Mouse (Mus musculus) inflammation-experienced regulatory T-cells, adult 6 months (primary cell): ENCODE results near the gene Plekha3. TPM values are rescaled to one million over a fixed set of nuclear protein-coding genes. Genes with fewer than 3 reads are reported as not detected.

Experiments used
- ATAC-seq: one replicate; pipeline ENCODE4 v1.8.0; 2017
- polyA plus RNA-seq, 3 experiments: library from polyadenylated mRNA; unstranded; fragments of 100-300 nt; shearing (Covaris generic); gene quantifications; one replicate each; pipeline ENCODE4 v1.2.1; 2017

Plekha3 gene
- polyA plus RNA-seq, 3 experiments from 2014 or later, result 10.3 to 15.8 (median 12.0) TPM

GRCm38 (mm10) chr2:76676401-76677226 lies 1.5 kb downstream of the Plekha3 start:
- ATAC-seq, result no peak

- ATAC-seq, result no peak
These were observed 7.2 kb downstream of the Plekha3 start for GRCm38 (mm10) chr2:76682301-76682700.

GRCm38 (mm10) chr2:76686986-76687385 lies 11.9 kb downstream of the Plekha3 start:
- ATAC-seq, result no peak

DNA sequence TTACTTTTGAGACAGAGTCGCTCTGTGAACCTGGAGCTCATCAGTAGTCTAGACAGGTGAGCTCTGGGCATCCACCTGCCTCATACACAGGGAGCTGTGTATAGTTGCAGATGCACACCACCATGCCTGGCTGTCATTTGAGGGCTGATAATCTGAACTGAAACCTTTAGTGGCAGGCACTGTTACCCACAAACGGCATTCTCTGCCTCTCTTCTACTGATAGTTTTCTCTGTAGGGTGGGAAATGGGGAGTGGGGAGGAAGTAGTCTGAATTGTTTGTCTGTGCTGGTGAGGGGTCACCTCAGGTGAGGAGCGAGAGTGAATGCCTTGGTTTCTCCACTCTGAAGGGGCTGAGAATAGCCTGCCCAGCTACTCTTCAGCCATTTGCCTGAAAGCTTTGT lies 12.5 kb downstream of the Plekha3 start:
- no peak for ATAC-seq

- no peak for ATAC-seq
These were observed 13.1 kb downstream of the Plekha3 start for GRCm38 (mm10) chr2:76688162-76688561.

DNA sequence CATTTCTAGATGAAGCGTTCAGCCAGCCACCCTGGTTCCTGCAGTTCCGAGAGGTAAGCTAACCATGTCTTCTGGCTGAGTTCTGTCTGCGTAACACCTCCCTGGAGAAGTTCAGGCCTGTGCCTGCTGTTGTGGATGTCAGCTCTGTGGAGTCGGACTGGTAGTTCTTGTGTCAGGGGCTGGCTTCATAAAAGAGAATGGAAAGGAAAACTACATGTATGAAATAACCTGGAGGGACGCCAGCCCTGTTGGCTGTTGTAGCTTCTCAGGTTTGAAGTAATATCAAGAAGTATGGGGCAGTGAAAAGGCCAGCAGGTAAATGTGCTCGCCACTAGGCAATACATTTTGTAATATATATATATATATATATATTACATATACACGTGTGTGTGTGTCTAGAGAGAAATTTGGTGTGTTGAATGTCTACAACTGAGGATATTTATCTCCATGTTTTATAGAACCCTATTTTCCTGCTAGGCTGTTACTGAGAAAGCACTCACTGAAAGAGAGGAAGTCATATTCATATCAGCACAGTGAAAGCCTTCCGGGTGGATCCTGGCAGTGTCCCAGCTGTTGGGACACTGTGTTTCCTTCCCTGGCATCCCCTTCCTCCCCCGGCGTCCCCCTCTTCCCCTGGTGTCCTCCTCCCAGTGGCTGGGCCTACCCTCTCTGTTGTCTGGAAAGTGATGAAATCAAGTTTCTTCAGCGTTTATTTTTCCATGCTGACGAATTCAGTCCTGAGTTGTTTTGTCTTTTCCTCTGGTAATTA lies 15.5 kb downstream of the Plekha3 start:
- no peak for ATAC-seq

- no peak for ATAC-seq
These were observed 18.7 kb downstream of the Plekha3 start for GRCm38 (mm10) chr2:76693765-76694164.

DNA sequence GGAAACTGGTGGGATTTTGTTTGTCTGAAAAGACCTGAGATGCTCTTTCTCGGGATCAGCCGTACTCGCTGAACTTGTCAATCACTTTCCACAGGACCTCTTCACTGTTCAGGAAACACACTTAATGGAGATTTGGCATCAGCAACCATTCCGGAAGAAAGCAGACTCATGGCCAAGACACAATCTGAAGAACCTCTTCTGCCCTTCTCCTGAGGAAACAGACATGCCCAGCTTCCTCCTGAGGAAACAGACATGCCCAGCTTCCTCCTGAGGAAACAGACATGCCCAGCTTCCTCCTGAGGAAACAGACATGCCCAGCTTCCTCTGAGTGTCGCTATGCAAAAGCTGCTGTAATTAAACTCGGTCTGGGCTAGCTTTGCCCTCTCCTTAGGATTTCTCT lies 20.2 kb downstream of the Plekha3 start:
- ATAC-seq, result no peak

DNA sequence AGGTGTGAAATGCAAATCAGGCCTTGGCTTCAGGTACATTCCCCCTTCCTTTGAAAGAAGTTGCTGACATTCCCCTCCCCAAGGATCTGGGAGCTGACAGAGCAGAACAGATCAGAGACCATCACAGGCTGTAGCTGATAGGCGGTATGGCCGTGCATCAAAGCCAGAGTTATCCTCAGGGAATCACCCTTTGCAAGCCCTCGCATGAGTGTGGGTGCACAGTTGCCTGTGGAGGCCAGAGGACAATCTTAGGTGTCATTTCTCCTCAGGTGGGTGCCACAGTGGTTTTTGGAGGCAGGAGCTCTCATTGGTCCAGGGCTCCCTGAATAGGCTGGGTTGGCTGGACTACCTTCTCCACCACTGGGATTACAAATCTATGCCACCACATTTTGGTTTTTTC lies 27.1 kb downstream of the Plekha3 start:
- ATAC-seq, result no peak

GRCm38 (mm10) chr2:76702751-76703150 lies 27.7 kb downstream of the Plekha3 start:
- ATAC-seq, result no peak

DNA sequence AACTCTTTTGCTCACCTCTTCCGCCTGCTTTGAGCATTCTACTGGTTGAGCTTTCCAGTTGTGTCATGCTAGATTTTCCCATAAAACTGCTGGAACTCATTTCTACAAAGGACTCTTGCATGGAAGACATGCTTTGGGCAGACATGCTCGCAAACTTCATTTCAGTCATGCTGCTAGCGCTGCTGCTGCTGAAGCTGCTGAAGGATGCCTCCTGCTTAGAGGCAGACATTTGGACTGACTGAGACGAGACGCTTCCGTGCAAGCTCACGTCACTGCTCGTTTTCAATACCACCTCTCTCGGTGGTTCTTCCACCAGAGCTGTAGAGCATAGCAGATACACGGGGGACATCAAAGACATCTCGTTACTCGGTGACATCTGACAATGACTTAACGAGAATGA lies 30.6 kb downstream of the Plekha3 start:
- no peak for ATAC-seq

GRCm38 (mm10) chr2:76708512-76708911 lies 33.4 kb downstream of the Plekha3 start:
- no peak for ATAC-seq

DNA sequence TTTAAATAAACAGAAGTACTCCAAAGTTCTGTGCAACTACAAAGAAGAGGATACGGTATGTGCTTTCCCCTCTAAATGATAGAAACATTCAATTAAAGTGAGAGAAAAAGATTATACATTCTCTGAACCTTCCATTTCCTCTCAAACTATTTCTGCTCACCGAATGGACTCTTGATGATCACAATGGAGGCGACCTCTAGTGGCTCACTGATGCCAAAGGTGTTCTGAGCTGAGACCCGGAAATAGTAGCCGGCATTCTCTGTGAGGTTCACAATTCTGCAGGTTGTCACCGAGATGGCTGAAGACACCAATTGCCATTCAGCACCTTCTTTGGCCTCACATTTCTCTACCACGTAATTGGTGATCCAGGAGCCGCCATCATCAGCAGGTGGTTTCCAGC lies 39.9 kb downstream of the Plekha3 start:
- no peak for ATAC-seq

DNA sequence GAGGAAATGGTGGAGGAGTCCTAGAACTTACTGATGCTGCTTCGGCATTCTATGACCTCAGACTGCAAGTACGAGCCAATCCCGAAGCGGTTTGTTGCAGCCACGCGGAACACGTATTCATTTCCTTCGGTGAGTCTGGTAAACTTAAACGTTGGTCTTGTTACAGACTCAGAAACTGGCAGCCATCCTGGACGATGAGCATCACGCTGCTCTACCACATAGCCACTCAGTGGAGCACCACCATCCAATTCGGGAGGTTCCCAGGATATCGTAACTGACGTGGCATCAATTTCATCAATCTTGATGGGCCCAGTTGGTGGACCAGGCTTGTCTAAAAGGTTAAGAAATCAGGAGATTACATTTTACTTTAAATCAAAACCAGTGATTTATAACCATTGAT lies 44.6 kb downstream of the Plekha3 start:
- ATAC-seq, result no peak

Other genes starting within 250 kb of the Plekha3 start
- gene Prkra, start 27.3 kb upstream of the Plekha3 start, polyA plus RNA-seq, result 10 to 100 TPM; 10.6 to 12.0 (median 11.5) TPM
- not detected for gene Pjvk, start 26.8 kb upstream of the Plekha3 start, polyA plus RNA-seq
- 1 to 10 TPM; 2.5 to 3.7 (median 2.7) TPM for gene Fkbp7, start 2.2 kb upstream of the Plekha3 start, polyA plus RNA-seq